Mouse (Mus musculus) CH12.LX (cell line): ENCODE measurements at regions not wholly inside any gene's neighbourhood (a gene's known extent, or its start where the extent isn't known, plus 50 kb on each side); places are given as distances from the start of the nearest gene placed in this dataset.

Source experiments
- DNase-seq: peaks from one replicate; pipeline ENCODE4 v3.0.0-alpha.2; 2013; ENCODE audit errors: extremely low read depth
- H3K27ac ChIP-seq: 2 replicates; pipeline ENCODE4 v1.5.1; 2012; ENCODE audit warnings: low read depth, mild to moderate bottlenecking, control low read depth, moderate library complexity; ENCODE audit not compliant: insufficient read depth
- H3K27me3 ChIP-seq: replicated peaks from 2 replicates; pipeline ENCODE3; 2012; ENCODE audit warnings: inconsistent platforms
- H3K36me3 ChIP-seq, 2 experiments: replicated peaks in 1 of 2; 2 replicates each; pipeline versions ENCODE3 to v1.6.1; 2012; ENCODE audit warnings: inconsistent platforms in 1 of 2, low read length in 1 of 2, mild to moderate bottlenecking in 1 of 2, mixed read lengths in 1 of 2, moderate library complexity in 1 of 2; ENCODE audit not compliant: control insufficient read depth in 1 of 2, insufficient read depth in 1 of 2
- H3K4me1 ChIP-seq, 2 experiments: 2 replicates each; pipeline ENCODE4 v1.6.1; 2012; ENCODE audit warnings: inconsistent platforms in 1 of 2, moderate library complexity in 1 of 2; ENCODE audit not compliant: insufficient read depth in 2 of 2, control insufficient read depth in 1 of 2
- H3K4me2 ChIP-seq: 2 replicates; pipeline ENCODE4 v1.6.1; 2012; ENCODE audit warnings: low read depth, mild to moderate bottlenecking, control low read depth; ENCODE audit not compliant: poor library complexity, insufficient read depth, severe bottlenecking
- H3K4me3 ChIP-seq, 3 experiments: fragments of 150-350 bp in 1 of 3; sonication (generic) in 1 of 3; replicated peaks in 1 of 3; 2 replicates each; pipeline versions ENCODE3 to v1.5.1; 2011 to 2012; ENCODE audit warnings: low read depth in 2 of 3, low read length in 2 of 3, mild to moderate bottlenecking in 2 of 3, moderate library complexity in 2 of 3, control low read depth in 1 of 3, improper control_type of control experiment in 1 of 3, inconsistent platforms in 1 of 3, mixed read lengths in 1 of 3; ENCODE audit not compliant: poor library complexity in 1 of 3
- H3K79me2 ChIP-seq: replicated peaks from 2 replicates; pipeline ENCODE4 v1.6.1; 2012; ENCODE audit warnings: mild to moderate bottlenecking, moderate library complexity; ENCODE audit not compliant: control insufficient read depth, poor library complexity, insufficient read depth, severe bottlenecking; ENCODE audit errors: extremely low read depth
- H3K9ac ChIP-seq: 2 replicates; pipeline ENCODE4 v1.6.1; 2012; ENCODE audit warnings: low read depth, mild to moderate bottlenecking, control low read depth, moderate library complexity; ENCODE audit not compliant: insufficient read depth
- H3K9me3 ChIP-seq: replicated peaks from 2 replicates; pipeline ENCODE3; 2012; ENCODE audit warnings: low read length, inconsistent platforms, mixed read lengths
- BHLHE40 ChIP-seq: IDR thresholded peaks from 2 replicates; pipeline ENCODE4 v1.6.1; 2011; ENCODE audit warnings: mild to moderate bottlenecking, low read depth, low read length, improper control_type of control experiment
- CHD2 ChIP-seq: IDR thresholded peaks from 2 replicates; pipeline ENCODE4 v1.6.1; 2011; ENCODE audit warnings: low read length, improper control_type of control experiment
- EP300 ChIP-seq: IDR thresholded peaks from 2 replicates; pipeline ENCODE4 v1.6.1; 2011; ENCODE audit warnings: low read length, improper control_type of control experiment
- ETS1 ChIP-seq: conservative IDR thresholded peaks from 2 replicates; pipeline ENCODE4 v1.6.1; 2012; ENCODE audit warnings: low read depth, mild to moderate bottlenecking, inconsistent platforms, low read length, improper control_type of control experiment, moderate library complexity
- GABPA ChIP-seq: IDR thresholded peaks from 2 replicates; pipeline ENCODE4 v1.6.1; 2012; ENCODE audit warnings: low read depth, low read length, improper control_type of control experiment, inconsistent platforms; ENCODE audit not compliant: insufficient replicate concordance
- HCFC1 ChIP-seq: IDR thresholded peaks from 2 replicates; pipeline ENCODE4 v1.6.1; 2012; ENCODE audit warnings: low read depth, mild to moderate bottlenecking, inconsistent platforms, low read length, improper control_type of control experiment
- IRF4 ChIP-seq: IDR thresholded peaks from 2 replicates; pipeline ENCODE4 v1.6.1; 2014; ENCODE audit warnings: low read depth, mild to moderate bottlenecking, inconsistent platforms, low read length, improper control_type of control experiment
- JUND ChIP-seq: conservative IDR thresholded peaks from 2 replicates; pipeline ENCODE4 v1.6.1; 2011; ENCODE audit warnings: low read depth, low read length, improper control_type of control experiment
- KAT2A ChIP-seq: IDR thresholded peaks from 2 replicates; pipeline ENCODE4 v1.6.1; 2012; ENCODE audit warnings: low read length, improper control_type of control experiment, inconsistent platforms; ENCODE audit not compliant: insufficient replicate concordance
- MAFK ChIP-seq: IDR thresholded peaks from 2 replicates; pipeline ENCODE4 v1.6.1; 2011; ENCODE audit warnings: low read length, improper control_type of control experiment; ENCODE audit not compliant: insufficient replicate concordance
- MAX ChIP-seq: IDR thresholded peaks from 2 replicates; pipeline ENCODE4 v1.6.1; 2011; ENCODE audit warnings: low read length, improper control_type of control experiment
- MAZ ChIP-seq: IDR thresholded peaks from 2 replicates; pipeline ENCODE4 v1.6.1; 2012; ENCODE audit warnings: low read depth, mild to moderate bottlenecking, inconsistent platforms, low read length, improper control_type of control experiment, moderate library complexity
- MEF2A ChIP-seq: IDR thresholded peaks from 2 replicates; pipeline ENCODE4 v1.6.1; 2014; ENCODE audit warnings: low read depth, mild to moderate bottlenecking, inconsistent platforms, low read length, improper control_type of control experiment, borderline replicate concordance
- MXI1 ChIP-seq: IDR thresholded peaks from 2 replicates; pipeline ENCODE4 v1.6.1; 2011; ENCODE audit warnings: mild to moderate bottlenecking, low read depth, low read length, improper control_type of control experiment
- NRF1 ChIP-seq: IDR thresholded peaks from 2 replicates; pipeline ENCODE4 v1.6.1; 2014; ENCODE audit warnings: low read depth, mild to moderate bottlenecking, inconsistent platforms, low read length, improper control_type of control experiment, moderate library complexity
- PAX5 ChIP-seq: IDR thresholded peaks from 2 replicates; pipeline ENCODE4 v1.6.1; 2012; ENCODE audit warnings: low read length, inconsistent platforms, mixed read lengths
- POLR2AphosphoS2 ChIP-seq: IDR thresholded peaks from 2 replicates; pipeline ENCODE4 v1.6.1; 2011; ENCODE audit warnings: low read depth, low read length, improper control_type of control experiment
- SIN3A ChIP-seq: IDR thresholded peaks from 2 replicates; pipeline ENCODE4 v1.6.1; 2012; ENCODE audit warnings: low read length, improper control_type of control experiment, inconsistent platforms
- SMC3 ChIP-seq: IDR thresholded peaks from 2 replicates; pipeline ENCODE4 v1.6.1; 2011; ENCODE audit warnings: low read depth, low read length, improper control_type of control experiment
- TCF12 ChIP-seq: IDR thresholded peaks from 2 replicates; pipeline ENCODE4 v1.6.1; 2014; ENCODE audit warnings: low read depth, mild to moderate bottlenecking, inconsistent platforms, low read length, improper control_type of control experiment
- UBTF ChIP-seq: IDR thresholded peaks from 2 replicates; pipeline ENCODE4 v1.6.1; 2012; ENCODE audit warnings: low read depth, mild to moderate bottlenecking, inconsistent platforms, low read length, improper control_type of control experiment, moderate library complexity
- USF1 ChIP-seq: IDR thresholded peaks from 2 replicates; pipeline ENCODE4 v1.6.1; 2014; ENCODE audit warnings: low read depth, mild to moderate bottlenecking, inconsistent platforms, low read length, improper control_type of control experiment
- USF2 ChIP-seq: conservative IDR thresholded peaks from 2 replicates; pipeline ENCODE4 v1.6.1; 2011; ENCODE audit warnings: low read depth, low read length, improper control_type of control experiment
- ZMIZ1 ChIP-seq: IDR thresholded peaks from 2 replicates; pipeline ENCODE4 v1.6.1; 2012; ENCODE audit warnings: low read depth, mild to moderate bottlenecking, inconsistent platforms, low read length, improper control_type of control experiment
- ZNF384 ChIP-seq: IDR thresholded peaks from 2 replicates; pipeline ENCODE4 v1.6.1; 2012; ENCODE audit warnings: low read depth, low read length, improper control_type of control experiment, inconsistent platforms
- dilution Hi-C: fragments of 300-500 bp; cut with MboI; formaldehyde crosslinking; loops from 2 replicates; pipeline ENCODE4 v1.14.3; 2020; ENCODE audit warnings: low sequenced_read_pairs; ENCODE audit not compliant: extremely low pct_unique_long_range_greater_than_20kb, extremely low pct_ligation_motif_present
- in situ Hi-C: fragments of 300-500 bp; cut with MboI; formaldehyde crosslinking; loops from 3 replicates; pipeline ENCODE4 v1.14.3; 2019; ENCODE audit warnings: low sequenced_read_pairs, low pct_ligation_motif_present, low pct_unique_long_range_greater_than_20kb, mixed read lengths

GRCm38 (mm10) chr2:9182127-9182526 lies 698.9 kb upstream of the 4930412O13Rik start:
- Histone ChIP-seq H3K9me3 (no peaks in the 10 kb centered on the region), H3K4me1 (no peaks in the 10 kb centered on the region), H3K4me2 (no peak overlapping the region), H3K36me3 (no peaks in the 10 kb centered on the region), H3K79me2 (no peaks in the 10 kb centered on the region), H3K27ac (no peak overlapping the region), H3K4me3 (no peak overlapping the region), H3K27me3 (no peaks in the 10 kb centered on the region), H3K9ac (no peak overlapping the region)
- in situ Hi-C loops = no loop called here
- dilution Hi-C loops = no loop called here
- no peak for DNase-seq
- TF ChIP-seq SIN3A (no peak), MAFK (no peak), EP300 (no peak), USF1 (no peak), MAZ (no peak), ETS1 (no peak), ZMIZ1 (no peak), POLR2AphosphoS2 (no peak), USF2 (no peak), GABPA (no peak), CHD2 (no peak), JUND (no peak), MXI1 (no peak), BHLHE40 (no peak), UBTF (no peak), NRF1 (no peak), SMC3 (no peak), TCF12 (no peak), PAX5 (no peak), KAT2A (no peak)
- TF ChIP-seq, all 38 proteins: peak for 0

- dilution Hi-C loops (no loop called here), in situ Hi-C loops (no loop called here)
- TF ChIP-seq KAT2A = no peak
- no peak for TF ChIP-seq IRF4
- no peak for TF ChIP-seq MEF2A
- TF ChIP-seq POLR2AphosphoS2 = no peak
- no peak for TF ChIP-seq HCFC1
- TF ChIP-seq EP300 = no peak
- TF ChIP-seq MAZ = no peak
- no peak for TF ChIP-seq MXI1
- no peak for TF ChIP-seq ZNF384
- no peak for TF ChIP-seq MAX
- TF ChIP-seq GABPA = no peak
- TF ChIP-seq MAFK = no peak
- no peak for DNase-seq
- H3K4me1 ChIP-seq = no peaks in the 10 kb centered on the region
- no peaks in the 10 kb centered on the region for H3K79me2 ChIP-seq
- H3K4me3 ChIP-seq = no peak overlapping the region
- no peaks in the 10 kb centered on the region for H3K9me3 ChIP-seq
- H3K36me3 ChIP-seq = no peaks in the 10 kb centered on the region
- no peak overlapping the region for H3K9ac ChIP-seq
- H3K27me3 ChIP-seq = no peaks in the 10 kb centered on the region
- H3K27ac ChIP-seq = no peak overlapping the region
- H3K4me2 ChIP-seq = no peak overlapping the region
Measured at GRCm38 (mm10) chr2:9184243-9184642, 696.8 kb upstream of the 4930412O13Rik start.
